Mouse (Mus musculus): ENCODE data around the gene Pabpc4. TPM values are rescaled to one million over a fixed set of nuclear protein-coding genes. Genes with fewer than 3 reads are reported as not detected.

The Pabpc4 gene
- polyA plus RNA-seq, 1 experiment from 2014 or later, result 147 TPM

DNA sequence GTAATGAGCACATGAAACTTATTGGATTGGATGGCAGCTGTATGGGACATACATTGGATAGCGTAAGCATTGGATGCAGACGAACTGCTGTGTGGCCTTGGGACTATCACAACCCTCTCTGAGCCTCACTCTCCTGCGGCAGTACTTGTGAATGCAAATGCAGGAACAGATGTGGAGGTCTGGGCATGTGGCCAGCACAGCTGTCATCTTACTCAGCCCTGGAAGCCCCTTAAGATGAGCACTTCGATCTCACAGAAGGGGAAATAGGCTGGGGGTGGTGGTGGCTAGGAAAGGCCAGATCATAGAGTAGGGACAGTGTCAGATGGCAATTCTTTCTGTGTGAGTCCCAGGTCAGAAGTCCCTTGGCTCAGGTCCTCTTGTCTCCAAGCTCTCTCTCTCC lies 75.5 kb downstream of the Pabpc4 start:
- DNase-seq (ENCODE audit: low spot score) (no peak), ATAC-seq (replicated peaks; ENCODE audit: low FRiP score) (no peak)
- Histone ChIP-seq H3K9me3 (ENCODE audit: control insufficient read depth, low read length) (no peaks in the 10 kb centered on the region), H3K4me2 (no peak overlapping the region), H3K4me3 (ENCODE audit: low read depth, low read length) (no peak overlapping the region), H3K27ac (ENCODE audit: low read depth, low read length) (no peak overlapping the region), H3K9ac (ENCODE audit: low read depth, low read length) (no peak overlapping the region), H3K4me1 (replicated peaks; ENCODE audit: control insufficient read depth, insufficient read depth, low read length) (peaks cover 3% of the 10 kb centered on the region), H3K36me3 (ENCODE audit: control insufficient read depth, insufficient read depth, low read length) (no peaks in the 10 kb centered on the region), H3K27me3 (replicated peaks; ENCODE audit: control insufficient read depth, insufficient read depth, low read length) (peaks cover 30% of the 10 kb centered on the region)
- 71% methylated on average over 4 of the region's 4 CpGs for WGBS

DNA sequence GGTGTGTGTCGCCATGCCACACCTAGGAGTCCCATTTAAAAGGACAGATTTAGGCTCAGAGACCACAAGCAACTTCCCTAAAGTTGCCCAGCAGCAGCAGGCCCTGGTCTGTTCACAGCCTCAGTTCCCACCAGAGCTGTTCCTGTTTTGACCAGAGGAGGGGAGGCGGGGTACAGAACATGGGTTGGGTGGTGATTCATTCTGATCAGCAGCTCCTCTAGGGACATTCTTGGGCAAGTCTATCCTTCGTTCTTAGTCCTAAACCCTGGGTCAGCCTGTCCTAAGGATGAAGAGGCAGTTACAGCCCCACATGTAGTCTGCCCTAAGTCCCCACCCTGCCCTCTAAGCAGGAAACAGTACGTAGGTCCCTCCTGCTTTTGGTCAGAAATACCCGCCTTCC lies 78.1 kb downstream of the Pabpc4 start:
- no peaks in the 10 kb centered on the region for H3K9me3 ChIP-seq (ENCODE audit: control insufficient read depth, low read length)
- H3K27me3 ChIP-seq (replicated peaks; ENCODE audit: control insufficient read depth, insufficient read depth, low read length), result peaks cover 40% of the 10 kb centered on the region
- H3K4me2 ChIP-seq, result no peak overlapping the region
- H3K4me3 ChIP-seq (ENCODE audit: low read depth, low read length), result no peak overlapping the region
- peaks cover 8% of the 10 kb centered on the region for H3K4me1 ChIP-seq (replicated peaks; ENCODE audit: control insufficient read depth, insufficient read depth, low read length)
- no peak overlapping the region for H3K27ac ChIP-seq (ENCODE audit: low read depth, low read length)
- ATAC-seq (replicated peaks; ENCODE audit: low FRiP score) (no peak), DNase-seq (ENCODE audit: low spot score) (no peak)
- 56% methylated on average over 5 of the region's 5 CpGs for WGBS
- no peak overlapping the region for H3K9ac ChIP-seq (ENCODE audit: low read depth, low read length)
- H3K36me3 ChIP-seq (ENCODE audit: control insufficient read depth, insufficient read depth, low read length), result no peaks in the 10 kb centered on the region

DNA sequence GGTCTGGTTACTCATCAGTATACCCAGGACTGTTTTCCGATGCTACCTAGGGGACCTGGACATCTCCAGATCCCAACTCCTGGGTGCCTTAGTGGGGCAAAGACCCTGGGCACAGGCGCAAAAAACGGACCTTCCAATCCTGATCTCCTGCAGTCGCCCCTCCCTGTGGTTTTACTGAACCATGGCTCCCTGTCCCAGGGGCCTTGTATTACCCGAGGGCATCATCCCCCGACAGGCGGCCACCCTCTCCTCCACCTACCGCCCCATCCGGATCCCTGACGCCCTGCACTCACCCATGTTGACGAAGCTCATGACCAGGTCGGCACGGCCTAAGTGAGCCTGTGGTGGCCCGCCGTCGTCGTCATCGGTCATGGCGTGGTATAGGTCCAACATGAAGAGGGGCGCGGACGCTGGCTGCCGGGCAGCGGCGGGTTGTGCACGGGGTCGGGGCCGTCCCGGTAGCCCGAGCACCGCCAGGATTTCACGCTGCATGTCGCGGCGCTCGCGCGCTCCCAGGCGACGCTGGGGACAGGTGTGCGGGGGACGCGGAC lies 80.0 kb downstream of the Pabpc4 start:
- DNase-seq (ENCODE audit: low spot score), result no peak
- Histone ChIP-seq H3K9ac (ENCODE audit: low read depth, low read length) (0 out of 2 replicates have a peak overlapping the region, but pooled peaks have one; percentile 12), H3K36me3 (ENCODE audit: control insufficient read depth, insufficient read depth, low read length) (no peaks in the 10 kb centered on the region), H3K4me2 (peak overlapping the region; percentile 97), H3K4me3 (ENCODE audit: low read depth, low read length) (peak overlapping the region; percentile 67), H3K27ac (ENCODE audit: low read depth, low read length) (no peak overlapping the region), H3K27me3 (replicated peaks; ENCODE audit: control insufficient read depth, insufficient read depth, low read length) (peaks cover 40% of the 10 kb centered on the region), H3K4me1 (replicated peaks; ENCODE audit: control insufficient read depth, insufficient read depth, low read length) (peaks cover 8% of the 10 kb centered on the region), H3K9me3 (ENCODE audit: control insufficient read depth, low read length) (no peaks in the 10 kb centered on the region)
- peak; percentile 2; the same call in 1 of the 2 replicates for ATAC-seq (replicated peaks; ENCODE audit: low FRiP score)
- 4% methylated on average over 43 of the region's 43 CpGs for whole genome bisulfite sequencing

DNA sequence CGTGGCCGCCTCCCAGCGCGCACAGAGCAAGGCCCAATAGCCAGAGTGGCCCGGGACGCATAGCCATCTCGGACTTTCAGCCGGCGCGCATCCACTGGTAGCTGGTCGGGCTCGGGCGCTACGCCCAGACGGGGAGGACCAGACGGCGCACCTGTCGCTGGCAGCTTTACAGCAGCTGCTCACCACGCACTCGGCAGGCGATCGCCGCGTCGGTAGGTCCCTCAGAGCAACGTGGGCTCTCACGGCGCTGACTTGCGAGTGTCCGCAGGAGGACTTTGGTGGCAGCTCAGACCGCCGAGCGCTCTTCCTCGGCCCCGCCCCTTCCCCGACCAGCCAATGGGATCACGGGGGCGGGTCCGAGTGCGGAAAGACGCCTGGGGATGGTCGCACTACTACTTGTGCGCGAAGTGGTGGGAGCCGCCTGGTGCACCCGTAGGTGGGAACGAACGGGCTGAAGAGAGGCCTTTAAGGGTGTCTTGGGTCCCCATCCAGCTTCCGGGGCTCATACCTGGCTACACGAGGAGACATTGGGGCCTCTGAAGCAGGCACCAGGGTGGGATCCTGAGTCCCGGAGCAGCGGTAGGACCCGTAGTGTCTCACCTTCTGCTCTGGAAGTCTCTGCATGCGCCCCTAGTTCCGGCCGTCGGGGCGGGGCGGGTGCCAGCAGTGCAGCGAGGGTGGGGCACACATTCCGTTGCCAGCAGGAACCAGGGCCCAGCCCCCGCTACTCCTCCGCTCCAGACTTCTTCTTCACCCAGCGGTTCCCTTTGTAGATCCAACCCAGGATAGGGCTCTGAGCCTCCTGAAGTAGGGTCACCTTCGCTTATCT lies 80.7 kb downstream of the Pabpc4 start, which contains the start of gene Bmp8a:
TSS of gene Bmp8a (minus strand) at position 611 of the 829 bp plus-strand sequence.
- peak within 1 kb of the TSS; percentile 49 for H3K9ac ChIP-seq (ENCODE audit: low read depth, low read length)
- H3K27ac ChIP-seq (ENCODE audit: low read depth, low read length), result no peak within 1 kb of the TSS
- H3K27me3 ChIP-seq (replicated peaks; ENCODE audit: control insufficient read depth, insufficient read depth, low read length), result peaks cover 40% of the 10 kb centered on the region
- ATAC-seq (replicated peaks; ENCODE audit: low FRiP score), result peak; percentile 84
- H3K4me2 ChIP-seq, result peak within 1 kb of the TSS; percentile 97
- no peaks in the 10 kb centered on the region for H3K9me3 ChIP-seq (ENCODE audit: control insufficient read depth, low read length)
- WGBS, result under 1% methylated on average over 65 of the region's 65 CpGs
- DNase-seq (ENCODE audit: low spot score), result peak; percentile 84
- peaks cover 8% of the 10 kb centered on the region for H3K4me1 ChIP-seq (replicated peaks; ENCODE audit: control insufficient read depth, insufficient read depth, low read length)
- H3K36me3 ChIP-seq (ENCODE audit: control insufficient read depth, insufficient read depth, low read length), result no peaks in the 10 kb centered on the region
- H3K4me3 ChIP-seq (ENCODE audit: low read depth, low read length), result peak within 1 kb of the TSS; percentile 67

DNA sequence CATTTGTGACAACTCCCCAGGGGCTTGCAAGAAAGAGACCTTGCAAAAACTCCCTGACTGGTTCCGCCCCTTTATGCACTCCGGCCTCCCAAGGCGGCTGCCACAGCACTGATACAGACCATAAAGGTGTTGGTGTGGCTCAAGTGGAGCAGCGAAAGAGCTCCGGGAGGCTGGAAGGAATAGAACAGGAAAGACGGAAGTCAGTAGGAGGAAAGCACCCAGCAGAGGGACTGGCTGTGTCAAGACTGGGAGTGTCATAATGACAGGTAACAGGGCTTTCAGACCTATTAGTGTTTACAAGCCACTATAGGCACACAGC lies 81.3 kb downstream of the Pabpc4 start:
- Histone ChIP-seq H3K27ac (ENCODE audit: low read depth, low read length) (no peak overlapping the region), H3K4me1 (replicated peaks; ENCODE audit: control insufficient read depth, insufficient read depth, low read length) (peaks cover 8% of the 10 kb centered on the region), H3K9me3 (ENCODE audit: control insufficient read depth, low read length) (no peaks in the 10 kb centered on the region), H3K4me3 (ENCODE audit: low read depth, low read length) (peak overlapping the region; percentile 67), H3K9ac (ENCODE audit: low read depth, low read length) (peak overlapping the region; percentile 49), H3K4me2 (peak overlapping the region; percentile 97), H3K27me3 (replicated peaks; ENCODE audit: control insufficient read depth, insufficient read depth, low read length) (peaks cover 40% of the 10 kb centered on the region), H3K36me3 (ENCODE audit: control insufficient read depth, insufficient read depth, low read length) (no peaks in the 10 kb centered on the region)
- DNase-seq (ENCODE audit: low spot score) (no peak), ATAC-seq (replicated peaks; ENCODE audit: low FRiP score) (peak; percentile 30; the same call in 1 of the 2 replicates)
- WGBS, result 4% methylated on average over 6 of the region's 6 CpGs

Other genes with a start within 250 kb of the Pabpc4 start
- gene Trit1, start 245.8 kb upstream of the Pabpc4 start, polyA plus RNA-seq (2014; fragmentation: Nextera tagmentation; extraction: Ambion mirVana), result 17.2 and 17.5 TPM in 2 replicates
- gene Bmp8b, start 157.2 kb upstream of the Pabpc4 start, polyA plus RNA-seq (2014; fragmentation: Nextera tagmentation; extraction: Ambion mirVana), result 1.7 and 2.2 TPM in 2 replicates
- gene Oxct2b, start 146.1 kb upstream of the Pabpc4 start, polyA plus RNA-seq (2014; fragmentation: Nextera tagmentation; extraction: Ambion mirVana), result not detected in 2 replicates
- 108 and 110 TPM in 2 replicates for gene Ppie, start 122.4 kb upstream of the Pabpc4 start, polyA plus RNA-seq (2014; fragmentation: Nextera tagmentation; extraction: Ambion mirVana)
- gene Hpcal4, start 79.1 kb upstream of the Pabpc4 start, polyA plus RNA-seq (2014; fragmentation: Nextera tagmentation; extraction: Ambion mirVana), result 0.32 and 0.48 TPM in 2 replicates
- gene Nt5c1a, start 60.8 kb upstream of the Pabpc4 start, polyA plus RNA-seq (2014; fragmentation: Nextera tagmentation; extraction: Ambion mirVana), result not detected in 2 replicates
- gene Heyl, start 28.8 kb upstream of the Pabpc4 start, polyA plus RNA-seq (2014; fragmentation: Nextera tagmentation; extraction: Ambion mirVana), result 2.4 and 2.5 TPM in 2 replicates
- 0.18 TPM in 1 of 2 replicates, not detected in the other for gene Oxct2a, start 61.3 kb downstream of the Pabpc4 start, polyA plus RNA-seq (2014; fragmentation: Nextera tagmentation; extraction: Ambion mirVana)
- gene Bmp8a, start 80.9 kb downstream of the Pabpc4 start, polyA plus RNA-seq (2014; fragmentation: Nextera tagmentation; extraction: Ambion mirVana), result 0.42 and 0.63 TPM in 2 replicates

All from liver, embryonic 11.5 days (tissue).